Mouse (Mus musculus) urinary bladder, postnatal 36 days (tissue): ENCODE measurements around the gene Dgcr8.
A peak's percentile ranks its signal among the peaks of the same experiment; 100 is the strongest.
"Not testable (repeated sequence)": the region's sequence is repeated elsewhere in the genome, so short reads cannot be mapped to it uniquely, and the experiment has no call there.

ENCODE experiments used
- DNase-seq, 2 experiments: peaks; one replicate each; pipeline ENCODE4 v3.0.0; 2022; ENCODE audit warnings: low spot score in 2 of 2, mixed read lengths in 1 of 2

Gene Dgcr8

DNA sequence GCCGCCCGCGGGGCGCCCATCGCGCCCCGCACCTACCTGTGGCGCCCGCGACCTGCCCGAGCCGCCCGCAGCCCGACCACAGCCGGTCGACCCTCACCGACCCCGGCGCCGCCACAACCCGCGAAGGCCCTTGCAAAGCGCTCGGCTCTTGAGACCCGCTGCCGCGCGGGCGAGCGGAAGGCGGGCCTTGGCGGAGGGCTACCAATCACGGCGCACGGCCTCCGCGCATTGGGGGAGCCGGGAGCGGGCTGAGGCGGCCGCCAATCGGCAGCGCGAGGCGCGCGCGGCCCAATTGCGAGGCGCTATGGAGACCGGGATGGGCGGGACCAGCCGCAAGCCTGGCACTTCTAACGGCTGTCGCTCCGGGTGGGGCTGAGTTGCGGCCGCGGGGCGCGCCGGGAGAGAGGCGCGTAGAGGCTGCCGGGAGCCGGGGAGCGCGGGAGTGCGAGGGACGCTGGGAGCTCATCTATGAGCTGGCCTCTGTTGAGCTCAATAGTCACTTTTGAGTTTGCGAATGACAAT is at the start of gene Dgcr8:
Gene Dgcr8, minus strand, starts transcription at position 180 of the 522 bp plus-strand sequence.
- peak; percentile 95 to 98 for DNase-seq

DNA sequence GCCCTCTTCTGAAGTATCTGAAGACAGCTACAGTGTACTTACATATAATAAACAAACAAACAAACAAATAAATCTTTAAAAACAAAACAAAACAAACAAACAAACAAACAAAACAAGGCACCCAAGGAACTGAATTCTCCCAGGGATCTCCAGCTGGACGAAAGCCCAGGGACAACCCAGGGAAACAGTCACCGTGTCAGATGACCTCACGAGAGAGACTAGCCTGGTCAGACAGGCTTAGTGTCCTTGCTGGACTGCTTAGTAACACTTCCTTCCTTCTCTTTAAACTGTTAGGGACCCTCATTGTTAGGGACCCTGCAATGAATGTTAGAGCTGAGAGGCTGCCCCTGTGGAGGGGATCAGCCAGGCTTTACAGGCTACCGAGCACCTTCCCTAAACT is 48.2 kb upstream of the Dgcr8 start:
- no peak for DNase-seq

- DNase-seq, result no peak
These were observed 46.9 kb upstream of the Dgcr8 start for GRCm38 (mm10) chr16:18335981-18336380.

GRCm38 (mm10) chr16:18333976-18334375 is 44.9 kb upstream of the Dgcr8 start:
- no peak for DNase-seq

DNA sequence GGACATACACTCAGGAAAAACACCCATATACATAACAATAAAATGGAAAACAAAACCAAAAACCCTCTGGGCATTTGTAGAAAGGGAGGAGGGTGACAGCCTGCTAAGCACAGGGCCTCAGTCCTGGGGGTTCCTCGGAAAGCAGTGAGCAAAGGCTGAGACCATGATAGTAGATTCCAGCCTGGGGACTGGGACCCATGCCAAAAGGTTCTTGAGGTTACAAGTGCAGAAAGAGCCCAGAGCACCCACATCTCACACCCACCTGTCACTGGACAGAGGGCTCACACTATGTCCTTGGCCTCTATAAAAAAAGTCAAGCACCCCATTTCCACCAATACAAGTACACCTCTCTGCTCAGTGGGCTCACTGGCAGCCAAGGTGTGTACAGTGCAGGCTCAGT is 39.5 kb upstream of the Dgcr8 start:
- DNase-seq, result no peak

DNA sequence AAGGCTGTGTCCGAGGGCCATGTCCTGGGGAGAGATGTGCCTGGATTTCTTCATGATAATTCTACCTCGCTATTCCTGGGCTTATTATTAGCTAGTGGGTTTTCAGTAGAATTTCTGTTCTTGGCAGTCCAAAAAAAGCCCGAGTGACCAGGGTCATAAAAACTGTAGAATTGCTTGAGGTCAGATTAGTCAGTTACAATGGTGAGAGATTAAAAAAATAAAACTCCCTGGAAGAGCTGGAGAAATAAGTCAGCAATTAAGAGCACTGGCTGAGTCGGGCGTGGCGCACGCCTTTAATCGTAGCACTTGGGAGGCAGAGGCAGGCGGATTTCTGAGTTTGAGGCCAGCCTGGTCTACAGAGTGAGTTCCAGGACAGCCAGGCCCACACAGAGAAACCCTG is 38.9 kb upstream of the Dgcr8 start:
- DNase-seq, result no peak

- no peak for DNase-seq
These were observed 36.7 kb upstream of the Dgcr8 start for GRCm38 (mm10) chr16:18325741-18326140.

- DNase-seq, result no peak
These were observed 35.0 kb upstream of the Dgcr8 start for GRCm38 (mm10) chr16:18324031-18324430.

DNA sequence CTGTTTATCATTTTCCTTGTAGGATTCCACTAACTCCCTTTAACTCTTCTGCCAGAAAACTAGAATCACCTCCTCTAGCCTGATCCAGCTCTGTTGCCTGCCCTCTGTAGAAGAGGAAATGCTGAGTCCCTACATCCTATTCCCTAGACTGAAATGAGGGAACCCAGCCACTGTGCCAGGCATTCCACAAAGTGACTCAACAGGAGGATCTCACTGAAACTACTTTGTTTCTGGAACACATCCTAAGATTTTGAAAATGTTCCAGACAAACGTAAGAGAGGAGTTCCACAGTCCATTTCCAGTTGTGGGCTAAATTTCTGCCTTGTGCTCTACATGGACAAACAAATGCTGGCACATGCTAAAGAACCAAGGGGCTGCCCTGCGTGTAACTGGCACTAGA is 34.4 kb upstream of the Dgcr8 start:
- DNase-seq, result peak in 1 of 2 experiments; percentile 38

DNA sequence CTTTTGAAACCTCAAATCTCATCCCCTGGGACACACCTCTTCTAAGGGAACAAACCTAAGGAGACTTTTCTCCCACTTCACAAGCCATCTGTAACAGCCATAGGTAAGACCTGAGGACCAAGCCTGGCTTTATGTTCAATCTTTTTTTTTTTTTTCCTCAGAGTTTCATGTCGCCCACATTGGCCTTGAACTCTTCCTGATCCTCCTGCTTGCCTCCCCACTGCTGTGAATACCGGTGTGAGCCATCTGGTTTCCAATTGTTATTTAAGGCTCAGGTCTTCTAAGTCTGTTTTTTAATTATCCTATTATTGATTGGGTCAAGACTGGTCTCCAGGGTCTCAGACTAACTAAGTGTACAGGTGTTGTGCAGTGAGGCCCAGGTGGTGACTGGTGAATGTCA is 32.4 kb upstream of the Dgcr8 start:
- no peak for DNase-seq

- DNase-seq, result no peak
These were observed 29.9 kb upstream of the Dgcr8 start for GRCm38 (mm10) chr16:18318992-18319391.

DNA sequence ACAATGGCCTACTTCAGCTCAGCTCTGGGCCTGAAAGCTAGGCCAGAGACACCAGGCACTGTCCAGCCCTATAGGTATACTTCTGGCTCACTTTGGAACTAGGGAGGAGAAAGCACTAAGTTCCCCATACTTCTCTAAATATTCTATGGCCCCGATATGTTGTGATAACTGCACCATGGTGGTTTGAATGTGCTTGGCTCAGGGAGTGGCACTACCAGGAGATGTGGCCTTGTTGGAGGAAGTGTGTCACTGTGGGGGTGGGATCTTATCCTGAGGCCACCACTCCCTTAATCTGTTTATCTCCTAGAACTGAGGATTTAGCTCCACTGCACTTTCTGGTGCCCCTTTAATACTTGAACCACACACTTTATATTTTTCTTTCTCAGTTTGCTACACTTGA is 19.1 kb upstream of the Dgcr8 start:
- no peak for DNase-seq

- DNase-seq, result not testable (repeated sequence)
These were observed 568 bp upstream of the Dgcr8 start for GRCm38 (mm10) chr16:18289614-18290013.

DNA sequence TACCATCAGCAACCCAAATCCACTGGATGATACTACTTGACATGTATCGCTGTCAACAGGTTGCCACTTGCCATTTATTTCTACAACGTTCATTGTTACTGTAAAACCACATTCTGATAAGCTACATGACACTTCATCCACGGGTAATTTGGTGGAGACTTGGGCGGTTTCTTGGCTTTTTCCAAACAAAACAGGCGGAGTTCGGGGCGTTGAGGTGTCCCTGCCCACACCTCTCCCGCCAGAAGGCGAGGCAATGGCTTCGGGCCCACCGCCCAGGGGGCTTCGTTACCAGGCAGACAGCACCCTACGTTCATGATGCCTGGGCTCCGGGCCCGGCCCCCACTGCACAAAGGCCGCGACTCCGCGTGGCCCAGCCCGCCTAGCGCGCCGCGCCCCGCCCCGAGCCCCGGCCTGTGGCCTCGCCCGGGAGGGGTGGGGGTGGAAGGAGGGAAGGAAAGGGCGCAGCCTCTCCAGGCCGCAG is 425 bp downstream of the Dgcr8 start:
- no peak for DNase-seq

DNA sequence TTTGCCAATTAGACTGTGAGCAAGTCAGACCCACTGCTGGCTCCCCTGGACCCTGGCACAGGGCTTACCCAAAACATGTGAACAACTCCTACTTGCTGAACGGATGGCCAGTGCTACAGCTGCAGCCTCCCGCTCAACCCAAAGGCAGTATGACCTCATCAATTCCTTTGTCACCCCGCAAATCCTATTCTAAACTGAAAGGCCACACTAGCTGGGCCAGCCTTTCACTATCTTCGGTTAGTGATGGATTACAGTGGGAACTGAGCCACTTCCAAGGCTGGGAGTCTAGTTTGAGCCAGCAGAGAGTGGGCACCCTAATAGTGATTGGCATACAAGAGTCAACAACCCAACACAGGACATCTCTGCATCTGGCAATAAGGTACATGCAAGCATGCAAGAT is 880 bp downstream of the Dgcr8 start:
- no peak for DNase-seq

- no peak for DNase-seq
These were observed 13.9 kb downstream of the Dgcr8 start for GRCm38 (mm10) chr16:18275166-18275565.

DNA sequence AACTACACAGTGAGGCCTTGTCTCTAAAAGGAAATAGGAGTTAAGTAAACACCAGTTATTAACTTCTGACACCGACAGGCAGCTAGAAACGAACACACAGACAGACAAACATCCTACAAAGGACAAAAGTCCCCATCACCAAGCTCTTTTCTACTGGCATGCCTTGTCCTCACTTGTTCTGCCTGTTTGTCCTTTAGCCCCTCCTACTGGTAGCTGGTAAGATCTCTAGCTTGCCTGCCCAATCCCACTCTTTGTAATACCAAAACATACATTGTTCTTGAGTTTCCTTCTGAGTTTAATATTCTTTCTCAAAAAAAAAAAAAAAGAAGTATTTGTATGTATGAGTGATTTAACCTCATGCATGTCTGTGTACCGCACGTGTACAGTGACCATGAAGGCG is 20.9 kb downstream of the Dgcr8 start:
- DNase-seq, result no peak

DNA sequence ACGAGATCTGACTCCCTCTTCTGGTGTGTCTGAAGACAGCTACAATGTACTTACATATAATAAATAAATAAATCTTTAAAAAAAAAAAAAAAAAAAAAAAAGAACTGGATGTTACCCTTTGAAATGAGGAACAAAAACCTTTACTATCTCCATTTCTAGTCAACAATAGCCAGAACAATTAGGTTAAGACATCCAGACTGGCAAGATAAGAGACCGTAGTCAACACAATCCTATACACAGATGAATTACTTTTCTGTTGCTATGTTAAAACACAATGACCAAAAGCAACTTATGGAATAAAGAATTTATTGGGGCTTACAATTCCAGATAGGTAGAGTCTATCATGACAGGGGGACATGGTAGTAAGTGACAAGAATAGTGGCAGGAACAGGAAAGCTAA is 24.0 kb downstream of the Dgcr8 start:
- DNase-seq, result no peak

- no peak for DNase-seq
These were observed 30.8 kb downstream of the Dgcr8 start, which contains the start of gene Gm49776 for GRCm38 (mm10) chr16:18258221-18258620. Gm49776 (minus strand) TSS chr16:18258321.

DNA sequence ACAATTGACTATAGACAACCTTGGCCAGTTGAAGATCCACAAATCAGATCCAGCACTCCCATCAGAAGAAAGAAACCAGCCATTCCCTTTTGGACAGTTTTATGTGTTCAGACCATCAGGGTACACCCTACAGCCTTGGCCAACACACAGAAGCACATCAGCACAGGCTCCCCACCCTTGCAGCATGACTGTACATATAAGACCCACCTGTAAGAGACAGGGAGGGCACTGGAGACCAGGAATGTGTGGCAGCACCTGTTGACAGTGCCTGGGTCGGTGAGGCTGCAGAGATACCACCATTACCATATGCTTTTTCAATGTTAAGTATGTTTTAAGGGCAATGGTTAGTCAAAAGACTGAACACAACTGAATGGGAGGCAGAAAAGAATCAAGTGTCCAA is 35.2 kb downstream of the Dgcr8 start:
- no peak for DNase-seq

- no peak for DNase-seq
These were observed 36.3 kb downstream of the Dgcr8 start for GRCm38 (mm10) chr16:18252736-18253135.

GRCm38 (mm10) chr16:18250828-18251790 is 37.9 kb downstream of the Dgcr8 start:
- DNase-seq, result no peak

DNA sequence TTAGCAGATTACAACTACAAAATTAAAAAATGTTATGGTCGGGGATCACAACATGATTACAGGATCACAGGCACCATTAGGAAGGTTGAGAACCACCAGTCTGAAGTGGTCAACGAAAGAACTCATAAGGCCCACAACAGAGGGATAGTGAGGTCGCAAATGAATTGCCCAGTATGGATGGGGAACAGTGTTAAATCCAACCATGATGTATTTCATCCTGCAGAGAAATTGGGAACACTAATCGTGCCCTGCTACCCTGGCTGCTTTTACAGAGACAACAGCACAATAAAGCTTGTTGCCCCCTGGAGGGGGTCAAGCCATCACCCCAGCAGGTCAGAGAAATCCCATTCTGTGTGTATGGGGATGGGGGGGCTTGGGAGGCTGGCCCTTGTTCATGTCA is 38.8 kb downstream of the Dgcr8 start:
- no peak for DNase-seq
